Mouse (Mus musculus) heart, postnatal 0 days (tissue): ENCODE measurements at regions not wholly inside any gene's neighbourhood (a gene's known extent, or its start where the extent isn't known, plus 50 kb on each side); places are given as distances from the start of the nearest gene placed in this dataset.

Source experiments
- CTCF ChIP-seq: IDR thresholded peaks from 2 replicates; pipeline ENCODE4 v1.5.1; 2016; ENCODE audit warnings: antibody characterized with exemption, control low read depth, low read depth
- EP300 ChIP-seq: IDR thresholded peaks from 2 replicates; pipeline ENCODE4 v1.6.1; 2016; ENCODE audit warnings: antibody characterized with exemption, low read depth

- TF ChIP-seq CTCF, result no peak
- TF ChIP-seq EP300, result no peak
These were observed 276.2 kb upstream of the Chrm3 start for GRCm38 (mm10) chr13:10636859-10637258.
